Mouse (Mus musculus) thymus, adult 2 months (tissue): ENCODE data around the gene Galnt10.

ENCODE experiments used
- CTCF ChIP-seq: fragments of 200-500 bp; IDR thresholded peaks from 2 replicates; pipeline ENCODE4 v1.5.1; 2012; ENCODE audit warnings: mild to moderate bottlenecking, control low read depth, low read length, moderate library complexity, borderline replicate concordance; ENCODE audit not compliant: control insufficient read depth, poor library complexity, insufficient read depth; ENCODE audit errors: extremely low read depth
- POLR2A ChIP-seq: fragments of 200-500 bp; IDR thresholded peaks from 2 replicates; pipeline ENCODE4 v1.6.1; 2012; ENCODE audit warnings: mild to moderate bottlenecking, low read length, control low read depth, moderate library complexity; ENCODE audit not compliant: control insufficient read depth, poor library complexity, insufficient read depth; ENCODE audit errors: extremely low read depth

DNA sequence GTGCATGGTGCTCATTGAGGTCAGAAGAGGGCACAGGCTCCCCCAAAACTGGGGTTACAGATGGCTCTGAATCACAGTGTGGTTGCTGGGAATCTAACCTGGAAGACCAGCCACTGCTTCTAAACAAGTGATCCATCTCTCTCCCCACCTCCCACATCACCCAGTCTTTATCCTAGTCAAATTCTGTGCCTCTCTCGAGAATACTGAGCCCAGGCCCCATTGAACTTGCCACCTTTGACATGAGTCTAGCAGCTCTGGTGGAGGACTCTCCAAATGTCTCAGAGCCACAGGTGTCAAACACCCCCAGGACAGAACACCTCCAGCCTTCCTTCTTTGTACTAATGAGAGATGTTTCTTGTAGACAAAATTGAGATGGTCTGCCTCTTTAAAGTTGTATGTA lies 1.2 kb downstream of the Galnt10 start:
- TF ChIP-seq CTCF: no peak
- TF ChIP-seq POLR2A: no peak
